ENCODE assay signal across 24 mouse cellular contexts in genomic region chr10:96970737-96971136, GRCm38 (mm10).
DNase-seq lines count a peak whose midpoint lies in the region; ATAC-seq lines count a peak whose summit lies in the region.
"Had no signal": no experiment of that assay in that cellular context is flagged by ENCODE, and none has a peak within 500 bp of the region (broad histone marks: within the 10 kb centered on the region; RNA-seq: fewer than 3 reads in every experiment).

No protein-coding gene starts in this region.

- no peaks in the 10 kb centered on the region for H3K4me1 ChIP-seq in hindbrain, embryonic 11.5 days (replicated peaks; ENCODE audit: control insufficient read depth, insufficient read depth, low read length)
- H3K4me1 ChIP-seq in hindbrain, embryonic 10.5 days (replicated peaks), result 0 out of 2 replicates have a peak, but pooled peaks cover 2% of the 10 kb centered on the region
- H3K4me1 ChIP-seq in neural tube, embryonic 13.5 days (replicated peaks), result 0 out of 2 replicates have a peak, but pooled peaks cover 3% of the 10 kb centered on the region
- H3K4me1 ChIP-seq: embryonic facial prominence, embryonic 12.5 days; heart, embryonic 10.5 days; heart, embryonic 15.5 days; limb, embryonic 12.5 days; liver, embryonic 15.5 days had no signal

- no peak overlapping the region for H3K9ac ChIP-seq in hindbrain, embryonic 11.5 days (ENCODE audit: low read depth, low read length)
- no peak overlapping the region for H3K9ac ChIP-seq in neural tube, embryonic 13.5 days
- H3K9ac ChIP-seq: embryonic facial prominence, embryonic 12.5 days; heart, embryonic 15.5 days; limb, embryonic 12.5 days; liver, embryonic 15.5 days had no signal

- no peak overlapping the region for H3K4me2 ChIP-seq in hindbrain, embryonic 11.5 days (replicated peaks; ENCODE audit: low read depth, low read length)
- no peak overlapping the region for H3K4me2 ChIP-seq in neural tube, embryonic 13.5 days
- H3K4me2 ChIP-seq: embryonic facial prominence, embryonic 12.5 days; heart, embryonic 15.5 days; limb, embryonic 12.5 days; liver, embryonic 15.5 days; midbrain, embryonic 11.5 days had no signal

- no peak for DNase-seq in hindbrain, embryonic 11.5 days (ENCODE audit: low spot score)
- no peak for DNase-seq in hindbrain, embryonic 10.5 days (ENCODE audit: low spot score)
- DNase-seq in lung, postnatal 10 days, result peak; percentile 5
- DNase-seq in lung, adult 18-20 months, result no peak
- DNase-seq in 416B (ENCODE audit: low read depth), result peak; percentile 1
- no peak for DNase-seq in kidney, adult 18-20 months
- DNase-seq: adrenal gland, postnatal 36 days; cerebellum, adult 18-20 months; gastrocnemius, postnatal 25 days; heart, adult 11 months; kidney, adult 9 months; kidney, postnatal 10 days; layer of hippocampus, postnatal 36 days had no signal

- no peak overlapping the region for H3K27ac ChIP-seq in hindbrain, embryonic 11.5 days (ENCODE audit: low read depth, low read length)
- H3K27ac ChIP-seq in hindbrain, embryonic 10.5 days, result no peak overlapping the region
- no peak overlapping the region for H3K27ac ChIP-seq in neural tube, embryonic 13.5 days (replicated peaks)
- H3K27ac ChIP-seq: embryonic facial prominence, embryonic 12.5 days; heart, embryonic 10.5 days; heart, embryonic 15.5 days; limb, embryonic 12.5 days; liver, embryonic 15.5 days; macrophage had no signal

- no peaks in the 10 kb centered on the region for H3K27me3 ChIP-seq in hindbrain, embryonic 11.5 days (ENCODE audit: control insufficient read depth, insufficient read depth, low read length)
- H3K27me3 ChIP-seq in hindbrain, embryonic 10.5 days (ENCODE audit: insufficient read depth, poor library complexity, severe bottlenecking), result no peaks in the 10 kb centered on the region
- no peaks in the 10 kb centered on the region for H3K27me3 ChIP-seq in neural tube, embryonic 13.5 days
- H3K27me3 ChIP-seq: embryonic facial prominence, embryonic 12.5 days; heart, embryonic 15.5 days; limb, embryonic 12.5 days; liver, embryonic 15.5 days had no signal

- no peaks in the 10 kb centered on the region for H3K9me3 ChIP-seq in hindbrain, embryonic 11.5 days (ENCODE audit: control insufficient read depth, low read length)
- H3K9me3 ChIP-seq in hindbrain, embryonic 10.5 days, result no peaks in the 10 kb centered on the region
- no peaks in the 10 kb centered on the region for H3K9me3 ChIP-seq in neural tube, embryonic 13.5 days
- H3K9me3 ChIP-seq: embryonic facial prominence, embryonic 12.5 days; heart, embryonic 10.5 days; heart, embryonic 15.5 days; limb, embryonic 12.5 days; liver, embryonic 15.5 days had no signal

- ATAC-seq in hindbrain, embryonic 11.5 days (ENCODE audit: low FRiP score), result peak; percentile 68; the same call in 1 of the 2 replicates
- peak; percentile 74 for ATAC-seq in neural tube, embryonic 13.5 days (ENCODE audit: low read depth)
- ATAC-seq: CD4-positive, CD25-positive, alpha-beta regulatory T cell, adult 4 months; forebrain, embryonic 14.5 days; intestine, embryonic 16.5 days had no signal

- H3K36me3 ChIP-seq in hindbrain, embryonic 11.5 days (ENCODE audit: control insufficient read depth, insufficient read depth, low read length), result no peaks in the 10 kb centered on the region
- no peaks in the 10 kb centered on the region for H3K36me3 ChIP-seq in hindbrain, embryonic 10.5 days
- no peaks in the 10 kb centered on the region for H3K36me3 ChIP-seq in neural tube, embryonic 13.5 days
- H3K36me3 ChIP-seq: embryonic facial prominence, embryonic 12.5 days; heart, embryonic 10.5 days; heart, embryonic 15.5 days; limb, embryonic 12.5 days; liver, embryonic 15.5 days had no signal

- 51% methylated on average over 4 of the region's 4 CpGs for WGBS in hindbrain, embryonic 11.5 days
- WGBS in hindbrain, embryonic 10.5 days, result 53% methylated on average over 4 of the region's 4 CpGs
- WGBS in neural tube, embryonic 13.5 days, result 24% methylated on average over 4 of the region's 4 CpGs

- no peak overlapping the region for H3K4me3 ChIP-seq in hindbrain, embryonic 11.5 days (ENCODE audit: low read depth, low read length)
- H3K4me3 ChIP-seq in hindbrain, embryonic 10.5 days, result no peak overlapping the region
- H3K4me3 ChIP-seq in neural tube, embryonic 13.5 days, result no peak overlapping the region
- H3K4me3 ChIP-seq: embryonic facial prominence, embryonic 12.5 days; heart, embryonic 10.5 days; heart, embryonic 15.5 days; limb, embryonic 12.5 days; liver, embryonic 15.5 days had no signal

Comparison
In these comparisons a context has a peak if more than half of its experiments do, and no peak if none do; other contexts are left out.
1. DNase-seq: peak in lung, postnatal 10 days (single experiment) and 416B (single experiment); none in hindbrain, embryonic 11.5 days (single experiment), hindbrain, embryonic 10.5 days (single experiment), lung, adult 18-20 months (0 of 2) and kidney, adult 18-20 months (single experiment).